Mouse (Mus musculus) spleen, adult 2 months (tissue): Measurements from ENCODE around the gene Itsn2.

ENCODE experiments used
- CTCF ChIP-seq: fragments of 200-500 bp; IDR thresholded peaks from 2 replicates; pipeline ENCODE4 v1.5.1; 2011; ENCODE audit warnings: mild to moderate bottlenecking, inconsistent platforms; ENCODE audit not compliant: insufficient read depth, insufficient read length, insufficient replicate concordance; ENCODE audit errors: extremely low read depth
- POLR2A ChIP-seq: fragments of 200-500 bp; IDR thresholded peaks from 2 replicates; pipeline ENCODE4 v1.6.1; 2011; ENCODE audit warnings: low read depth, low read length, inconsistent platforms

GRCm38 (mm10) chr12:4624201-4624600 lies 31.8 kb downstream of the Itsn2 start:
- TF ChIP-seq CTCF (no peak), POLR2A (no peak)
